Mouse (Mus musculus) erythroblast, adult 5-6 weeks (primary cell): ENCODE results near the gene Stpg3. TPM values are rescaled to one million over a fixed set of nuclear protein-coding genes. Genes with fewer than 3 reads are reported as not detected.

Source experiments
- ATAC-seq: replicated peaks from 2 replicates; pipeline ENCODE4 v1.8.0; 2016; ENCODE audit warnings: moderate number of reproducible peaks, mild to moderate bottlenecking, moderate TSS enrichment, inconsistent platforms; ENCODE audit not compliant: poor library complexity, low FRiP score, severe bottlenecking
- total RNA-seq, 2 experiments: library from RNA; stranded (forward) in 1 of 2; stranded (reverse) in 1 of 2; fragments of 150-400 nt in 1 of 2; fragments of 200-764, 138-1000 nt in 1 of 2; gene quantifications; 2 replicates each; pipeline versions ENCODE4 v1.2.3 to v1.2.4; 2015 to 2017; ENCODE audit warnings: low replicate concordance in 2 of 2

Stpg3 gene
- total RNA-seq, 2 experiments from 2014 or later = 0.34 TPM; not detected in 1

- no peak for ATAC-seq
Observed at GRCm38 (mm10) chr2:25183336-25183735, 31.1 kb downstream of the Stpg3 start.

- no peak for ATAC-seq
Observed at GRCm38 (mm10) chr2:25182664-25183063, 31.8 kb downstream of the Stpg3 start.

- no peak for ATAC-seq
Observed at GRCm38 (mm10) chr2:25181891-25182397, 32.5 kb downstream of the Stpg3 start.

GRCm38 (mm10) chr2:25180973-25181890, 33.2 kb downstream of the Stpg3 start:
- ATAC-seq = peak; percentile 67

DNA sequence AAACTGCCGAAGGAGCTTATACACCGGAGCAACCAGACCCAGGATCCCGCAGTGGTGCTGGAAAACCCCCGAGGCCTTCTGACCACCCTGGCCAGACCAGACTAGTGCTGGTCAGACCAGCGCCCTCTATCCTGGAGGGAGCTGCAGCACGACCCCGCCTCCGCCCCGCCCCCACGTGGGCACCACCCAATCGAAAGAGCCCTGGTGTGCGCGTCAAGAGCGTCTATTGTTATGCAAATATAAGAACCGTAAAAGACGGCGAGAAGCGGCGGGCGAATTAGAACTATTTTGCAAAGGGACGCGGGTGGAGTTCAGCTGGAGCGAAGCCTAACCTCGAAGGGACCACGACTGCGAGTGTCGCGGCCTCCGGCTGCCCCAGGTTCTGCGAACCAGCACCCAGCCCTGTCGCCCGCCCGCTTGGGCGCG, 33.9 kb downstream of the Stpg3 start, which contains the start of gene Nrarp:
Gene Nrarp (plus strand): TSS at position 281 of the 426 bp plus-strand sequence.
- peak; percentile 47; the same call in 1 of the 2 replicates for ATAC-seq

- ATAC-seq = no peak
Observed at GRCm38 (mm10) chr2:25179566-25180217, 34.7 kb downstream of the Stpg3 start.

DNA sequence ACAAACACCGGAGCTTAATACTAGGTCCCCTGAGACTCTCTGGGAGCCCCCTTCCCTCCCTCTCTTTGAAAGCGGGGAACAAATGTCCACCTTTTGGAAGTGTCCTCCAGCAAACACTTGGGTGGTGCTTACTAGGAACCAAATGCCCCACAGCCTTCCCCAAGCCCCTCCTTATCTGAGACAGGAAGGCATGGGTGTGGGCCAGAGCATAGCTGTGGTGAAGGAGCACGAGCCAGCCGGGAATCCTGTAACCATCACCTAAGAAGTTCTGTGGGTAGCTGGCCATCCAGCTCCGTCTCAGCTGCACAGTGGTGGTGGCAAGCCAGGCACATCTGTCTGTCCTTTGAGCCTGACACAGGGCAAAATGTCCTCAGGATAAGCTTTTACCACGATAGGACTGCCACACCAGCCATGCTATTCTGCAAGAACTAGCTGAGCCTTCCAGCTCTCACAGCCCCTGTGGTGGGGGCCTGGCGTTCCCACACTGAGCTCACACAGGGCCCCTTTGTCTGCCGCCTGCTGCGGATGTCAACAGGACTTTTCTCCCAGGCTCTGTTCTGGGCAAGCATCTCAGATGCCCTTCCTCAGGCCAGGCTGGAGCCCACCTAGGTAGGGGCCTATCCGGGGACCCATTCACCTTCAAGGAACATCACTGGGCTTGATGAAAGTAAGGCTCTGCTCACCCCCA, 36.0 kb downstream of the Stpg3 start:
- ATAC-seq = no peak

GRCm38 (mm10) chr2:25177685-25178084, 36.8 kb downstream of the Stpg3 start:
- ATAC-seq = no peak

DNA sequence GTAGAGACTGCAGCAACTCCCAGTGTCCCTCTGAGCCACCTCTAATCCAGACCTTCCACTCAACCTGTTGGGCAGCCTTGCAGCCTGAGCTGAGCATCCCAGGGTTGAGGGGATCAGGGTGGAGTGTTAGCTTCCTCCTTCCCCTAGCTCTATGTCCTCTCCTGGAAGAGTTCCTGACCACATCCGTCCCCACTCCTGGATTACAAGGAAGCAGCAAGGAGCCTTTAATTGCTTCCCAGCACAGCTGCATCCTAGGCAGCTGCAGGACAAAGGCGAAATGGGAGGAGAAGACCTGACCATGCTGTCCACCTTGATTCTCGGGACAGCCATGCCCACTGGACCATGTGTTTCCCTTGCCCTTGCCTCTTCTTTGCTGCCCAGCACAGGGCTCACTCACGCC, 37.4 kb downstream of the Stpg3 start:
- no peak for ATAC-seq

GRCm38 (mm10) chr2:25176573-25176972, 37.9 kb downstream of the Stpg3 start:
- no peak for ATAC-seq

DNA sequence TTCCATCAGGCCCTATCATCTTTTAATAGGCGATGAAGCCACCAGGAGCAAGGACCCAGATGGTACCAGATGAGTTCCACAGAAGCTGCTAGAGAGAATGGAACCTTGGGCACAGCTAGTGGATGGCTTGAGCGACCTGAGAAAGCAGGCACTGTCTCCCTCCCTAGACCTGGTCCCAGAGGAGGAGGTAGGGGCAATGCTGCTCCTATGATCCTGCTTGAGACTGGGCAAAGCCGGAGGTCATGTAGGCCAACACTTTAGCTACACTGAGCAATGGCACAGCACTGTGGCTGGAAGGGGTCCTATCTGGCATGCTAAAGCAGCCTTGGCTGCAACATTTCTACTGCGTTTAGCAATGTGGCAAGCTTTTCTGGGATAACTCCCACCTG, 38.8 kb downstream of the Stpg3 start:
- ATAC-seq = no peak

DNA sequence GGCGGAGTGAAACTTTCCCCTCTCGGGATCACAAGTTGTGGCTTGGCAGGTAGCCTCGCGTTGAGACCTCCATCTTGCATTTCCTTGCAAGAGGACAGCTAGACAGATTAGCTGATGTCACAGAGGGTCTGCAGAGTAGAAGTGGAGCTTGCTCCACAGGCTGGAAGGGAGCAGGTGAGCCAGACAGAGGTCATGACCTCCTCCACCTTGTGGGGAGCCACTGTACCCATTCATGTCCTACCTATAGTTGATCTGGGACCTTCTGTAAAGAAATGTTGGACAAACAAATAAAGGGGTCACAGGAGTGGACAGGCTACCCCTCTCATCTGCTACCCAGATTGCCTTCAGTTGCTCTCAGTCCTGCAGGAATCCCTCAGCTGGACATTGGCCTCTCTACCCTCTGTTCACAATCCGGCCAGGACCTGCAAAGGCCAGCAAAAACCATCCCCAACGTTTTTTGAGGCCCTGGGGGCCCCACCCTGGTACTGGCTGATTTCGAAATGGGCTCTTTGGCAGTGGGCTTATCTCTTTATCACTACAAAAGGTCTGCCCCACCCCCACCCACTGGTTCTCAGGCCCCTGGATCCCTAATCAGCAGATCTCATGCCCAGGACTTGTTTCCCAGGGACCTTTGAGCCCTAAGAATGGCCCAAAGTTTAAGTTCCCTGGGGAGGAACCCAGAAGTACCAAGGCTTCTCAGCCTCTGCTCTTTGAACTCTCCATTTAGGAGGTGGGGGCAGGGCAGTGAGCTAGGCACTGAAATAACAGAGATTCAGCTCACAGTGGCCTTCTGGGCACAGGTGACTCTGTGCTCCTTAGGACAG, 39.4 kb downstream of the Stpg3 start:
- ATAC-seq = no peak

DNA sequence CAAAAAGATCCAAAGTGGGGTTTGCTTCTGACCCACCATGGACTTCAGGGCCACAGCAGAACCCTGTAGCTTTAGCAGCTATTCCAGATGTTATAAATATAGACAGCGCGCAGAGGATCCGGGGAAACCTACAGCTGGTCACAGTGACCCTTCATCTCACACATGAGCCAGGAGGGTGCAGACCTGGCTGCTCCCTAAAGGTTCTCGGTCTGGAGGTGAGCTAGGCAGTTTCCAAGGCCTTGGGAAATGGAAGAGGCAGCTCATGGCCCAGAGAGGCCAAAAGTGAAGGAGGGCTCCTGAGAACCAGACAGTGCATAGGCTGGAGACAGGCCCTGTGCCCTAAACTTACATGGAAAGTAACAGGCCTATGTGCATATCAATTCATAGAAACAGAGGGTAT, 40.6 kb downstream of the Stpg3 start:
- no peak for ATAC-seq

DNA sequence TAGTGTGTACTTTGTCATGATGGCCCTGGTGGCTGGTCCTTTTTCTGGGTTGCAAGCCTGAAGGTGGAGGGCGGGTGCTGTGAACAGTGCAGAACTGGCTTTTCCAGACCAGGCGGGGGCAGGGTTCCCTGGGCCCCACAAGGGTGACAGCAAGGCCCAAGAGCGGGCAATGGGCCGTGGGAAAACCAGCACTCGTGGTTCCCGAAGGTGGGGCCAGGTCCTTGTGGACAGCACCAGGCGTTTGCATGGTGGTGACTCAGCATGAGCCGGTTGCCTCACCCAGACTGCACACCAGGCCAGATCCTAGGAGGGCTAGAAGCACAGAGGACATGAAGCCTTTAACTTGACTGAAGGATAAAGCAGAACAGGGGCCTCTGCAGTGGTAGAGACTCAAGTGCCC, 41.8 kb downstream of the Stpg3 start:
- ATAC-seq = no peak

GRCm38 (mm10) chr2:25171769-25172153, 42.7 kb downstream of the Stpg3 start:
- ATAC-seq = no peak

DNA sequence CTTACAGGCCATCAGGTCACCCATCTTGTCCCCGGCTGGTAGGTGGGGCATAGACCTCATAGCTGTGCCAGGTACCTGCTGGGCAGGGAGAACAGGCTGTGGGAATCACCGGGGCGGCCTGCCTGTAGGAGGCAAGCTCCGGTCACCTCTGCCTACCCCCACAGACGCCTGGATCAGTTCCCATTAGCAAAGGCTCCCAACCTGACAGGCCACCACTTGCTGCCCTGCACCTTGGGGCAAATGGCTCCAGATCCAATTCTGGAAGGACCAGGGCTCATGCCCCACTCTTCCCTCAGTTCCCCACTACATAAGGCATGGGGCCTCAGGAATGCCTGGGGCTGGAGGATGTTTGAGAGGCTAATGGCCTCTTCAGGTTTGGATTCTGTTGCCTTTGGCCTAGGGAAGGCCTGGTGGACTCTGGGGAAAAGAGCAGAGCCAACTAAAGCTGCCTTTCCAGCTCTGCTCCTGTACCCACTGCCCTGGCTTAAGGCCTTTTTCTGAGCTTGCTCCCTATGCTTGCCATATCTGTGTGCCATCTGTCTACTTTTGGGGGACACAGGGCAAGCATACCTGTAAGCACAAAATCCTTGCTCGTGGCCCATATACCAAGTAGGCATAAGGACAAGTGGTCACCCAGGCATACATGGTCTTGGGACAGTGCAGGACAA, 43.2 kb downstream of the Stpg3 start:
- no peak for ATAC-seq

- ATAC-seq = no peak
Observed at GRCm38 (mm10) chr2:25170326-25171100, 43.9 kb downstream of the Stpg3 start.

- ATAC-seq = no peak
Observed at GRCm38 (mm10) chr2:25169778-25170177, 44.7 kb downstream of the Stpg3 start.
